ENCODE assay signal across 34 mouse cellular contexts in genomic region chr7:3614021-3614420, GRCm38 (mm10). TPM values are rescaled to one million over a fixed set of nuclear protein-coding genes. Genes with fewer than 3 reads are reported as not detected.
"Had no signal": no experiment of that assay in that cellular context is flagged by ENCODE, and none has a peak within 500 bp of the region (broad histone marks: within the 10 kb centered on the region; RNA-seq: fewer than 3 reads in every experiment).

No protein-coding gene starts in this region.

- H3K9ac ChIP-seq: limb, embryonic 12.5 days; limb, embryonic 13.5 days; limb, embryonic 15.5 days; liver, embryonic 12.5 days; liver, embryonic 13.5 days; liver, embryonic 14.5 days; liver, embryonic 15.5 days; liver, postnatal 0 days; lung, embryonic 14.5 days; lung, embryonic 15.5 days; midbrain, embryonic 12.5 days; midbrain, embryonic 13.5 days; midbrain, embryonic 15.5 days; neural tube, embryonic 12.5 days had no signal

- H3K27me3 ChIP-seq: limb, embryonic 12.5 days; limb, embryonic 13.5 days; limb, embryonic 15.5 days; liver, embryonic 13.5 days; lung, embryonic 15.5 days; megakaryocyte, embryonic 14.5 days; midbrain, embryonic 12.5 days; midbrain, embryonic 13.5 days; midbrain, embryonic 15.5 days; neural tube, embryonic 12.5 days had no signal

- H3K27ac ChIP-seq: limb, embryonic 10.5 days; limb, embryonic 12.5 days; limb, embryonic 13.5 days; limb, embryonic 15.5 days; liver, embryonic 12.5 days; liver, embryonic 13.5 days; liver, embryonic 14.5 days; liver, embryonic 15.5 days; lung, embryonic 15.5 days; macrophage; midbrain, embryonic 10.5 days; midbrain, embryonic 12.5 days; midbrain, embryonic 13.5 days; midbrain, embryonic 15.5 days; neural tube, embryonic 12.5 days had no signal

- H3K9me3 ChIP-seq: limb, embryonic 10.5 days; limb, embryonic 12.5 days; limb, embryonic 13.5 days; limb, embryonic 15.5 days; liver, embryonic 12.5 days; liver, embryonic 13.5 days; liver, embryonic 15.5 days; lung, embryonic 15.5 days; megakaryocyte, embryonic 14.5 days; midbrain, embryonic 10.5 days; midbrain, embryonic 12.5 days; midbrain, embryonic 13.5 days; midbrain, embryonic 15.5 days; neural tube, embryonic 12.5 days had no signal

- DNase-seq: left cerebral cortex, postnatal 4 days; liver; liver, embryonic 13.5 days; liver, postnatal 0 days; lung, adult 18-20 months; lung, adult 2 months; lung, embryonic 14.5 days; lung, postnatal 10 days; lung, postnatal 14 days; lung, postnatal 36 days; lung, postnatal 4 days; midbrain, embryonic 14.5 days had no signal

- H3K4me3 ChIP-seq: limb, embryonic 10.5 days; limb, embryonic 12.5 days; limb, embryonic 13.5 days; limb, embryonic 15.5 days; liver, embryonic 12.5 days; liver, embryonic 13.5 days; liver, embryonic 15.5 days; lung, embryonic 15.5 days; megakaryocyte, embryonic 14.5 days; midbrain, embryonic 10.5 days; midbrain, embryonic 12.5 days; midbrain, embryonic 13.5 days; midbrain, embryonic 15.5 days; myocyte; neural tube, embryonic 12.5 days had no signal

- H3K36me3 ChIP-seq: midbrain, embryonic 13.5 days; midbrain, embryonic 15.5 days had no signal

RNA-seq across cellular contexts. Expression of gene Oscar, which starts 1.9 kb away (rescaled TPM):
- total RNA-seq: liver, adult 2 months; megakaryocyte, adult 5-6 weeks; megakaryocyte-erythroid progenitor cell, adult 5-6 weeks; monocyte, adult 5-6 weeks had no signal
- polyA plus RNA-seq: limb, embryonic 10.5 days; limb, embryonic 12.5 days; liver, adult 2 months; liver, embryonic 11.5 days; liver, embryonic 13.5 days; liver, embryonic 16.5 days; liver, postnatal 0 days; lung, embryonic 14.5 days; macrophage; midbrain, embryonic 10.5 days; myocyte had no signal
